Mouse (Mus musculus) forebrain, embryonic 14.5 days (tissue): Measurements from ENCODE around the gene Cercam. TPM values are rescaled to one million over a fixed set of nuclear protein-coding genes. Genes with fewer than 3 reads are reported as not detected.

Source experiments
- ATAC-seq: fragments of 200-750 bp; cut with Nextera tagmentation; 2 replicates; pipeline ENCODE4 v1.8.0; 2017; ENCODE audit warnings: mild to moderate bottlenecking, moderate library complexity
- DNase-seq: peaks from one replicate; pipeline ENCODE4 v3.0.0-alpha.2; 2015; ENCODE audit warnings: low spot score
- H3K27ac ChIP-seq: fragments of 300-500 bp; sonication (generic); 2 replicates; pipeline ENCODE4 v1.5.1; 2014; ENCODE audit warnings: low read depth, mild to moderate bottlenecking, control low read depth, low read length, moderate library complexity
- H3K27me3 ChIP-seq: fragments of 300-500 bp; sonication (generic); replicated peaks from 2 replicates; pipeline ENCODE4 v1.6.1; 2014; ENCODE audit warnings: low read length, control low read depth, mixed read lengths; ENCODE audit not compliant: control insufficient read depth, insufficient read depth
- H3K36me3 ChIP-seq: fragments of 300-500 bp; sonication (generic); 2 replicates; pipeline ENCODE4 v1.6.1; 2014; ENCODE audit warnings: low read length, control low read depth; ENCODE audit not compliant: control insufficient read depth, insufficient read depth
- H3K4me1 ChIP-seq: fragments of 300-500 bp; sonication (generic); 2 replicates; pipeline ENCODE4 v1.6.1; 2014; ENCODE audit warnings: antibody characterized with exemption, low read length, control low read depth; ENCODE audit not compliant: control insufficient read depth, insufficient read depth
- H3K4me2 ChIP-seq: fragments of 300-500 bp; sonication (generic); 2 replicates; pipeline ENCODE4 v1.6.1; 2014; ENCODE audit warnings: mild to moderate bottlenecking, control low read depth, low read length
- H3K4me3 ChIP-seq: fragments of 300-500 bp; sonication (generic); 2 replicates; pipeline ENCODE4 v1.5.1; 2014; ENCODE audit warnings: low read depth, low read length, control low read depth
- H3K9ac ChIP-seq: fragments of 300-500 bp; sonication (generic); 2 replicates; pipeline ENCODE4 v1.6.1; 2014; ENCODE audit warnings: mild to moderate bottlenecking, low read length, control low read depth, moderate library complexity
- H3K9me3 ChIP-seq: fragments of 300-500 bp; sonication (generic); replicated peaks from 2 replicates; pipeline ENCODE4 v1.6.1; 2016; ENCODE audit warnings: low read length, control low read depth, mixed read lengths; ENCODE audit not compliant: control insufficient read depth
- WGBS: fragments of 180-500 bp; shearing (Covaris S2); extraction: QIAGEN DNeasy Blood & Tissue Kit; methylation state at CpG from one replicate; pipeline ENCODE4 v1.1.7; 2014; 5-methylcytosine and 5-hydroxymethylcytosine counted together
- polyA plus RNA-seq: library from polyadenylated mRNA; unstranded; fragments of >200 nt; fragmentation: Nextera tagmentation; extraction: Ambion mirVana; gene quantifications from 2 replicates; pipeline ENCODE4 v1.2.1, GENCODE M21; 2014

Gene Cercam
- polyA plus RNA-seq, 1 experiment from 2014 or later: 3.1 TPM

GRCm38 (mm10) chr2:29849041-29849440 is 19.9 kb upstream of the Cercam start:
- Histone ChIP-seq H3K36me3 (peaks cover 3% of the 10 kb centered on the region; the same call in 1 of the 2 replicates), H3K4me2 (no peak overlapping the region), H3K9ac (no peak overlapping the region), H3K27ac (no peak overlapping the region), H3K27me3 (peaks cover 35% of the 10 kb centered on the region), H3K4me3 (no peak overlapping the region), H3K4me1 (peaks cover 2% of the 10 kb centered on the region; the same call in 1 of the 2 replicates), H3K9me3 (no peaks in the 10 kb centered on the region)
- DNase-seq: no peak
- WGBS: 67% methylated on average over 8 of the region's 8 CpGs
- no peak for ATAC-seq

- Histone ChIP-seq H3K4me3 (no peak overlapping the region), H3K27me3 (peaks cover 28% of the 10 kb centered on the region), H3K36me3 (no peaks in the 10 kb centered on the region), H3K9me3 (no peaks in the 10 kb centered on the region), H3K9ac (no peak overlapping the region), H3K27ac (no peak overlapping the region), H3K4me1 (peaks cover 2% of the 10 kb centered on the region; the same call in 1 of the 2 replicates), H3K4me2 (no peak overlapping the region)
- WGBS: 62% methylated on average over 5 of the region's 5 CpGs
- DNase-seq (no peak), ATAC-seq (no peak)
These were observed 19.0 kb upstream of the Cercam start for GRCm38 (mm10) chr2:29849841-29850480.

GRCm38 (mm10) chr2:29852957-29853485 is 15.9 kb upstream of the Cercam start:
- H3K9me3 ChIP-seq: no peaks in the 10 kb centered on the region
- no peak overlapping the region for H3K27ac ChIP-seq
- no peaks in the 10 kb centered on the region for H3K36me3 ChIP-seq
- H3K9ac ChIP-seq: no peak overlapping the region
- H3K27me3 ChIP-seq: peaks cover 6% of the 10 kb centered on the region
- no peak overlapping the region for H3K4me3 ChIP-seq
- no peak for ATAC-seq
- 29% methylated on average over 4 of the region's 4 CpGs for WGBS
- H3K4me1 ChIP-seq: 0 out of 2 replicates have a peak, but pooled peaks cover 4% of the 10 kb centered on the region
- no peak overlapping the region for H3K4me2 ChIP-seq
- DNase-seq: no peak

- 0 out of 2 replicates have a peak, but pooled peaks cover 4% of the 10 kb centered on the region for H3K4me1 ChIP-seq
- H3K9me3 ChIP-seq: no peaks in the 10 kb centered on the region
- H3K4me3 ChIP-seq: no peak overlapping the region
- H3K4me2 ChIP-seq: no peak overlapping the region
- H3K9ac ChIP-seq: no peak overlapping the region
- DNase-seq (no peak), ATAC-seq (no peak)
- WGBS: 71% methylated on average over 5 of the region's 5 CpGs
- peaks cover 6% of the 10 kb centered on the region for H3K27me3 ChIP-seq
- no peak overlapping the region for H3K27ac ChIP-seq
- H3K36me3 ChIP-seq: no peaks in the 10 kb centered on the region
These were observed 15.2 kb upstream of the Cercam start for GRCm38 (mm10) chr2:29853736-29854135.

GRCm38 (mm10) chr2:29855585-29856210 is 13.3 kb upstream of the Cercam start:
- WGBS: 77% methylated on average over 10 of the region's 10 CpGs
- Histone ChIP-seq H3K4me1 (0 out of 2 replicates have a peak, but pooled peaks cover 4% of the 10 kb centered on the region), H3K4me3 (no peak overlapping the region), H3K4me2 (no peak overlapping the region), H3K9me3 (no peaks in the 10 kb centered on the region), H3K27ac (no peak overlapping the region), H3K27me3 (peaks cover 6% of the 10 kb centered on the region; the same call in 1 of the 2 replicates), H3K36me3 (no peaks in the 10 kb centered on the region), H3K9ac (0 out of 2 replicates have a peak overlapping the region, but pooled peaks have one; percentile 3)
- DNase-seq: no peak
- ATAC-seq: no peak

- H3K4me3 ChIP-seq: no peak overlapping the region
- WGBS: 3% methylated on average over 19 of the region's 19 CpGs
- peaks cover 6% of the 10 kb centered on the region; the same call in 1 of the 2 replicates for H3K27me3 ChIP-seq
- ATAC-seq (no peak), DNase-seq (no peak)
- H3K4me2 ChIP-seq: no peak overlapping the region
- no peak overlapping the region; the same call in 1 of the 2 replicates for H3K9ac ChIP-seq
- no peaks in the 10 kb centered on the region for H3K9me3 ChIP-seq
- H3K4me1 ChIP-seq: 0 out of 2 replicates have a peak, but pooled peaks cover 4% of the 10 kb centered on the region
- no peak overlapping the region for H3K27ac ChIP-seq
- no peaks in the 10 kb centered on the region for H3K36me3 ChIP-seq
These were observed 12.3 kb upstream of the Cercam start for GRCm38 (mm10) chr2:29856451-29857260.

GRCm38 (mm10) chr2:29857341-29857740 is 11.6 kb upstream of the Cercam start:
- Histone ChIP-seq H3K36me3 (no peaks in the 10 kb centered on the region), H3K27me3 (peaks cover 6% of the 10 kb centered on the region; the same call in 1 of the 2 replicates), H3K27ac (no peak overlapping the region), H3K9ac (no peak overlapping the region), H3K4me3 (no peak overlapping the region), H3K4me1 (0 out of 2 replicates have a peak, but pooled peaks cover 4% of the 10 kb centered on the region), H3K4me2 (no peak overlapping the region), H3K9me3 (no peaks in the 10 kb centered on the region)
- 40% methylated on average over 2 of the region's 2 CpGs for WGBS
- no peak for ATAC-seq
- DNase-seq: no peak

GRCm38 (mm10) chr2:29857967-29858366 is 11.0 kb upstream of the Cercam start:
- no peak for DNase-seq
- 0 out of 2 replicates have a peak, but pooled peaks cover 4% of the 10 kb centered on the region for H3K4me1 ChIP-seq

More at GRCm38 (mm10) chr2:29857967-29858366, 11.0 kb upstream of the Cercam start:
- H3K9me3 ChIP-seq: no peaks in the 10 kb centered on the region
- H3K9ac ChIP-seq: no peak overlapping the region
- no peak overlapping the region for H3K4me2 ChIP-seq
- no peak overlapping the region for H3K27ac ChIP-seq
- 80% methylated on average over 5 of the region's 5 CpGs for WGBS
- H3K4me3 ChIP-seq: no peak overlapping the region
- peaks cover 6% of the 10 kb centered on the region; the same call in 1 of the 2 replicates for H3K27me3 ChIP-seq
- no peaks in the 10 kb centered on the region for H3K36me3 ChIP-seq
- no peak for ATAC-seq
